Mouse (Mus musculus) CH12.LX (cell line): ENCODE results near the gene Krt90. TPM values are rescaled to one million over a fixed set of nuclear protein-coding genes. Genes with fewer than 3 reads are reported as not detected.

Source experiments
- DNase-seq: peaks from one replicate; pipeline ENCODE4 v3.0.0-alpha.2; 2013; ENCODE audit errors: extremely low read depth
- H3K27ac ChIP-seq: 2 replicates; pipeline ENCODE4 v1.5.1; 2012; ENCODE audit warnings: low read depth, mild to moderate bottlenecking, control low read depth, moderate library complexity; ENCODE audit not compliant: insufficient read depth
- H3K27me3 ChIP-seq: replicated peaks from 2 replicates; pipeline ENCODE3; 2012; ENCODE audit warnings: inconsistent platforms
- H3K36me3 ChIP-seq, 2 experiments: replicated peaks in 1 of 2; 2 replicates each; pipeline versions ENCODE3 to v1.6.1; 2012; ENCODE audit warnings: inconsistent platforms in 1 of 2, low read length in 1 of 2, mild to moderate bottlenecking in 1 of 2, mixed read lengths in 1 of 2, moderate library complexity in 1 of 2; ENCODE audit not compliant: control insufficient read depth in 1 of 2, insufficient read depth in 1 of 2
- H3K4me1 ChIP-seq, 2 experiments: 2 replicates each; pipeline ENCODE4 v1.6.1; 2012; ENCODE audit warnings: inconsistent platforms in 1 of 2, moderate library complexity in 1 of 2; ENCODE audit not compliant: insufficient read depth in 2 of 2, control insufficient read depth in 1 of 2
- H3K4me2 ChIP-seq: 2 replicates; pipeline ENCODE4 v1.6.1; 2012; ENCODE audit warnings: low read depth, mild to moderate bottlenecking, control low read depth; ENCODE audit not compliant: poor library complexity, insufficient read depth, severe bottlenecking
- H3K4me3 ChIP-seq, 3 experiments: fragments of 150-350 bp in 1 of 3; sonication (generic) in 1 of 3; replicated peaks in 1 of 3; 2 replicates each; pipeline versions ENCODE3 to v1.5.1; 2011 to 2012; ENCODE audit warnings: low read depth in 2 of 3, low read length in 2 of 3, mild to moderate bottlenecking in 2 of 3, moderate library complexity in 2 of 3, control low read depth in 1 of 3, improper control_type of control experiment in 1 of 3, inconsistent platforms in 1 of 3, mixed read lengths in 1 of 3; ENCODE audit not compliant: poor library complexity in 1 of 3
- H3K79me2 ChIP-seq: replicated peaks from 2 replicates; pipeline ENCODE4 v1.6.1; 2012; ENCODE audit warnings: mild to moderate bottlenecking, moderate library complexity; ENCODE audit not compliant: control insufficient read depth, poor library complexity, insufficient read depth, severe bottlenecking; ENCODE audit errors: extremely low read depth
- H3K9ac ChIP-seq: 2 replicates; pipeline ENCODE4 v1.6.1; 2012; ENCODE audit warnings: low read depth, mild to moderate bottlenecking, control low read depth, moderate library complexity; ENCODE audit not compliant: insufficient read depth
- H3K9me3 ChIP-seq: replicated peaks from 2 replicates; pipeline ENCODE3; 2012; ENCODE audit warnings: low read length, inconsistent platforms, mixed read lengths
- CHD1 ChIP-seq: IDR thresholded peaks from 2 replicates; pipeline ENCODE4 v1.6.1; 2012; ENCODE audit warnings: low read depth, low read length, improper control_type of control experiment, inconsistent platforms
- E2F4 ChIP-seq: IDR thresholded peaks from 2 replicates; pipeline ENCODE4 v1.6.1; 2011; ENCODE audit warnings: low read depth, low read length, improper control_type of control experiment; ENCODE audit not compliant: insufficient replicate concordance
- EP300 ChIP-seq: IDR thresholded peaks from 2 replicates; pipeline ENCODE4 v1.6.1; 2011; ENCODE audit warnings: low read length, improper control_type of control experiment
- JUN ChIP-seq: IDR thresholded peaks from 2 replicates; pipeline ENCODE4 v1.6.1; 2011; ENCODE audit warnings: low read depth, mild to moderate bottlenecking, low read length, improper control_type of control experiment, moderate library complexity; ENCODE audit not compliant: insufficient read depth
- KAT2A ChIP-seq: IDR thresholded peaks from 2 replicates; pipeline ENCODE4 v1.6.1; 2012; ENCODE audit warnings: low read length, improper control_type of control experiment, inconsistent platforms; ENCODE audit not compliant: insufficient replicate concordance
- MAFK ChIP-seq: IDR thresholded peaks from 2 replicates; pipeline ENCODE4 v1.6.1; 2011; ENCODE audit warnings: low read length, improper control_type of control experiment; ENCODE audit not compliant: insufficient replicate concordance
- MAX ChIP-seq: IDR thresholded peaks from 2 replicates; pipeline ENCODE4 v1.6.1; 2011; ENCODE audit warnings: low read length, improper control_type of control experiment
- MXI1 ChIP-seq: IDR thresholded peaks from 2 replicates; pipeline ENCODE4 v1.6.1; 2011; ENCODE audit warnings: mild to moderate bottlenecking, low read depth, low read length, improper control_type of control experiment
- MYC ChIP-seq: IDR thresholded peaks from 2 replicates; pipeline ENCODE4 v1.6.1; 2011; ENCODE audit warnings: low read depth, mild to moderate bottlenecking, improper control_type of control experiment, low read length
- POLR2AphosphoS2 ChIP-seq: IDR thresholded peaks from 2 replicates; pipeline ENCODE4 v1.6.1; 2011; ENCODE audit warnings: low read depth, low read length, improper control_type of control experiment
- RAD21 ChIP-seq: IDR thresholded peaks from 2 replicates; pipeline ENCODE4 v1.6.1; 2011; ENCODE audit warnings: low read depth, mild to moderate bottlenecking, low read length, improper control_type of control experiment, moderate library complexity
- RCOR1 ChIP-seq: conservative IDR thresholded peaks from 2 replicates; pipeline ENCODE4 v1.6.1; 2012; ENCODE audit warnings: low read depth, mild to moderate bottlenecking, inconsistent platforms, low read length, improper control_type of control experiment
- TBP ChIP-seq: conservative IDR thresholded peaks from 2 replicates; pipeline ENCODE4 v1.6.1; 2011; ENCODE audit warnings: low read depth, low read length, improper control_type of control experiment
- UBTF ChIP-seq: IDR thresholded peaks from 2 replicates; pipeline ENCODE4 v1.6.1; 2012; ENCODE audit warnings: low read depth, mild to moderate bottlenecking, inconsistent platforms, low read length, improper control_type of control experiment, moderate library complexity
- USF1 ChIP-seq: IDR thresholded peaks from 2 replicates; pipeline ENCODE4 v1.6.1; 2014; ENCODE audit warnings: low read depth, mild to moderate bottlenecking, inconsistent platforms, low read length, improper control_type of control experiment
- USF2 ChIP-seq: conservative IDR thresholded peaks from 2 replicates; pipeline ENCODE4 v1.6.1; 2011; ENCODE audit warnings: low read depth, low read length, improper control_type of control experiment
- ZKSCAN1 ChIP-seq: IDR thresholded peaks from 2 replicates; pipeline ENCODE4 v1.6.1; 2012; ENCODE audit warnings: low read depth, inconsistent platforms, low read length, improper control_type of control experiment, borderline replicate concordance
- ZNF384 ChIP-seq: IDR thresholded peaks from 2 replicates; pipeline ENCODE4 v1.6.1; 2012; ENCODE audit warnings: low read depth, low read length, improper control_type of control experiment, inconsistent platforms
- dilution Hi-C: fragments of 300-500 bp; cut with MboI; formaldehyde crosslinking; loops from 2 replicates; pipeline ENCODE4 v1.14.3; 2020; ENCODE audit warnings: low sequenced_read_pairs; ENCODE audit not compliant: extremely low pct_unique_long_range_greater_than_20kb, extremely low pct_ligation_motif_present
- in situ Hi-C: fragments of 300-500 bp; cut with MboI; formaldehyde crosslinking; loops from 3 replicates; pipeline ENCODE4 v1.14.3; 2019; ENCODE audit warnings: low sequenced_read_pairs, low pct_ligation_motif_present, low pct_unique_long_range_greater_than_20kb, mixed read lengths
- polyA plus RNA-seq: library from polyadenylated mRNA; unstranded; fragments of >175 nt; gene quantifications from 2 replicates; pipeline ENCODE4 v1.2.1, GENCODE M21; 2012; ENCODE audit warnings: low read depth; ENCODE audit not compliant: insufficient read length
- total RNA-seq, 2 experiments: library from RNA; depleted of rRNA; stranded (reverse); fragments of 300-350 nt in 1 of 2; fragments of >200 nt in 1 of 2; gene quantifications; 2 replicates each; pipeline ENCODE4 v1.2.3; 2012 to 2014

Krt90 gene
- total and polyA plus RNA-seq, 3 experiments, result not detected

DNA sequence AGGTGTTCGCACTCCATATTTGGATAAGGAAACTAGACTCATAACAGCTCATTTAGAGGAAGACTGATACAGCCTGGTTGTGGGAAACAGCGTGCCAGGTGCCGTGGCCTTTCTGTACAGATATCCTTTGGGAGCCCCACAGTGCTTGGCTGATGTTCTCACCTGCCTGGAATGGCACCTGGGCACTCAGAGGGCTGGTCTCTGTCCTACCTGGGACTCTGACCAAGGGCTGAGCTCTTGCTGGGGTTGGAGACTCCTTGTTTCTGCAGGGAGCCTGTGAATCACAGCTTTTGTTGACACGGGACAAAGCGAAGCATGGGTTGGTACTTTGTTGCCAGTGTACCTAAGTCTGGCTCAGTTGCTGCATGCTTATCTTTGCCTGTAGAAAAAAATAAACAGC, 12.8 kb upstream of the Krt90 start:
- no peak overlapping the region for H3K4me2 ChIP-seq
- in situ Hi-C loops (no loop called here), dilution Hi-C loops (no loop called here)
- TF ChIP-seq UBTF (no peak), MAFK (no peak), RAD21 (no peak), USF2 (no peak), E2F4 (no peak), JUN (no peak), KAT2A (no peak), MXI1 (no peak), TBP (no peak), EP300 (no peak), ZNF384 (no peak), RCOR1 (no peak), ZKSCAN1 (no peak), MYC (no peak)
- no peak overlapping the region for H3K9ac ChIP-seq
- no peak overlapping the region for H3K27ac ChIP-seq
- H3K9me3 ChIP-seq, result no peaks in the 10 kb centered on the region
- no peak for DNase-seq
- H3K27me3 ChIP-seq, result peaks cover 72% of the 10 kb centered on the region
- H3K79me2 ChIP-seq, result no peaks in the 10 kb centered on the region
- H3K4me3 ChIP-seq, result no peak overlapping the region
- 0 out of 4 replicates have a peak, but pooled peaks cover 0 to 3% of the 10 kb centered on the region in 2 experiments for H3K4me1 ChIP-seq
- H3K36me3 ChIP-seq, result no peaks in the 10 kb centered on the region

DNA sequence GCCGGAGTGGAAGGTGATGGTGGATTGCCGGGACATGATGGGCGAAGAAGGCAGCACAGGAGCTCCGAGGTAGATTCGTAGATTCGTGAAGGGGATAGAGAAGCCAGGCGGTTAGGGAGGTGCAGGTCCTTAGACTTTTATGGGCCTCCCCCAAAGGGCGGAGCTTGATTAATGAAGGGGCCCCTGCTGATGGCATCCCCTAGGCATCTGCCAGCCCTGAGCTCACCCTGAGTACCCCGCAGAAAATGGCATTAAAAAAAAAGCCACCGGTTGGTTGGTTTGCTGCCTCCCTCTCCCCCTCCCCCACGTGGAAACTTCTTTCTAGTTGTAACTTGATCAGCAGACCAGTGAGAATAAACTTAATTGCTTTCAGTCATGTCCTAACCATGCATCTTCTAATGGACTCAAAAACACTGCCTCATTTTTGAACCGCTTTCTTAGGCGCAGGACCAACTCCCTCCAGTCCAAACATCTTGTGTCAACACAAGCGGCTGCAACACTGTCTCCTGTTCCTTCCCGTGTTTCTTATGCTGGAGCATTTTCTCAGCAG, 11.1 kb upstream of the Krt90 start, which contains the start of gene Krt75:
Krt75 (minus strand) TSS at position 109 of the 550 bp plus-strand sequence.
- peaks cover 74% of the 10 kb centered on the region for H3K27me3 ChIP-seq
- H3K4me1 ChIP-seq, result 0 out of 4 replicates have a peak, but pooled peaks cover 0 to 3% of the 10 kb centered on the region in 2 experiments
- no peak within 1 kb of the TSS for H3K4me3 ChIP-seq
- H3K9me3 ChIP-seq, result no peaks in the 10 kb centered on the region
- no peak within 1 kb of the TSS for H3K4me2 ChIP-seq
- in situ Hi-C loops (no loop called here), dilution Hi-C loops (no loop called here)
- H3K36me3 ChIP-seq, result no peaks in the 10 kb centered on the region
- H3K27ac ChIP-seq, result no peak within 1 kb of the TSS
- no peaks in the 10 kb centered on the region for H3K79me2 ChIP-seq
- no peak within 1 kb of the TSS for H3K9ac ChIP-seq
- TF ChIP-seq USF1, result no peak
- no peak for TF ChIP-seq MYC
- TF ChIP-seq RAD21, result no peak
- no peak for TF ChIP-seq POLR2AphosphoS2
- no peak for TF ChIP-seq CHD1
- no peak for TF ChIP-seq MAX
- no peak for DNase-seq
